Comparison of ENCODE assay signal across 11 mouse cellular contexts in the genomic region with DNA sequence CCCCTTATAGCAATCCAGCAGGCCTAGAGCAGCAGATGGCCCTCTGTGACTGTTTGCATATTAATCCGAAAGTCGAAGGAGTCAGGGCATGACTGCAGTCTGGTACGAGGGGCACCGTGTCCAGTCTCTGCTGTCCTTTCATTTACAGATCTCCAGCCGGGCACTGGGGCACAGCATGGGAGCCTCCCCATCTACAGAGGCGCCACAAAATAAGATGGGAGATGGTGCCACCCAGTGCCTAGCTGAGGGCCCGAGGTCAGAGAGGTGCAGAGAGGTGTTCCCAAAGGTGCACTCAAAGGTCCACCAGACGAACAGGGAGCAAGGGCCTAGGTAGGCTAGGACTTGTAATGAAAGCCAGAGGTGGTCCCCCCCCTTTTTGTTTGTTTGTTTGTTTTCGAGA. TPM values are rescaled to one million over a fixed set of nuclear protein-coding genes. Genes with fewer than 3 reads are reported as not detected.
DNase-seq lines count a peak whose midpoint lies in the region; ATAC-seq and TF ChIP-seq lines count a peak whose summit lies in the region.
"Had no signal": no experiment of that assay in that cellular context is flagged by ENCODE, and none has a peak within 500 bp of the region (broad histone marks: within the 10 kb centered on the region; RNA-seq: fewer than 3 reads in every experiment).

No protein-coding gene starts in this region.

- WGBS in kidney, embryonic 14.5 days, result 86% methylated on average over 9 of the region's 9 CpGs
- 55% methylated on average over 9 of the region's 9 CpGs for WGBS in spleen, adult 2 months
- 62% methylated on average over 9 of the region's 9 CpGs for WGBS in hindbrain, embryonic 15.5 days
- 65% methylated on average over 9 of the region's 9 CpGs for WGBS in small intestine, adult 2 months

- no peaks in the 10 kb centered on the region for H3K27me3 ChIP-seq in kidney, embryonic 14.5 days (ENCODE audit: control insufficient read depth, insufficient read depth, low read length)
- H3K27me3 ChIP-seq in spleen, adult 2 months (ENCODE audit: control insufficient read depth, insufficient read depth, low read length), result no peaks in the 10 kb centered on the region
- H3K27me3 ChIP-seq in hindbrain, embryonic 15.5 days, result no peaks in the 10 kb centered on the region
- no peaks in the 10 kb centered on the region for H3K27me3 ChIP-seq in small intestine, adult 2 months (ENCODE audit: control insufficient read depth, insufficient read depth, low read length)

- H3K27ac ChIP-seq in kidney, embryonic 14.5 days (ENCODE audit: low read depth, low read length), result peak overlapping the region; percentile 66; the same call in 1 of the 2 replicates
- peak overlapping the region; percentile 84 for H3K27ac ChIP-seq in spleen, adult 2 months (ENCODE audit: insufficient read depth, low read length)
- peak overlapping the region; percentile 47 for H3K27ac ChIP-seq in hindbrain, embryonic 15.5 days (replicated peaks)
- H3K27ac ChIP-seq in small intestine, adult 2 months (ENCODE audit: insufficient read depth, low read depth, low read length), result peak overlapping the region; percentile 79

- H3K9ac ChIP-seq in kidney, embryonic 14.5 days (ENCODE audit: low read depth, low read length), result no peak overlapping the region
- H3K9ac ChIP-seq in hindbrain, embryonic 15.5 days, result no peak overlapping the region

- H3K9me3 ChIP-seq in kidney, embryonic 14.5 days (ENCODE audit: control insufficient read depth, low read length), result no peaks in the 10 kb centered on the region
- no peaks in the 10 kb centered on the region for H3K9me3 ChIP-seq in hindbrain, embryonic 15.5 days

- no peak for DNase-seq in kidney, adult 9 months
- no peak for DNase-seq in spleen, adult 2 months (ENCODE audit: low read depth in 1 of 2, low spot score in 2 of 2)
- no peak for DNase-seq in spleen, adult 18-20 months
- no peak for DNase-seq in right cerebral cortex, postnatal 36 days (ENCODE audit: low spot score in 2 of 2)
- no peak for DNase-seq in adrenal gland, postnatal 14 days

- no peak for TF ChIP-seq CTCF in spleen, adult 2 months (IDR thresholded peaks at IDR 0.05; ENCODE audit: extremely low read depth, insufficient read depth, insufficient read length, insufficient replicate concordance)
- TF ChIP-seq CTCF in small intestine, adult 2 months (IDR thresholded peaks at IDR 0.05; ENCODE audit: extremely low read depth, insufficient read length, insufficient replicate concordance, low read depth, low read length), result no peak

- H3K4me2 ChIP-seq in kidney, embryonic 14.5 days (replicated peaks; ENCODE audit: low read depth, low read length), result no peak overlapping the region
- H3K4me2 ChIP-seq in hindbrain, embryonic 15.5 days, result 0 out of 2 replicates have a peak overlapping the region, but pooled peaks have one; percentile 6

- H3K4me3 ChIP-seq in kidney, embryonic 14.5 days (ENCODE audit: low read length), result no peak overlapping the region
- peak overlapping the region; percentile 6; the same call in 1 of the 2 replicates for H3K4me3 ChIP-seq in spleen, adult 2 months (ENCODE audit: extremely low read depth, insufficient read depth, insufficient read length)
- no peak overlapping the region for H3K4me3 ChIP-seq in hindbrain, embryonic 15.5 days
- no peak overlapping the region for H3K4me3 ChIP-seq in small intestine, adult 2 months (ENCODE audit: low read depth, low read length)

- TF ChIP-seq POLR2A in spleen, adult 2 months (IDR thresholded peaks at IDR 0.05; ENCODE audit: low read depth, low read length), result no peak
- no peak for TF ChIP-seq POLR2A in small intestine, adult 2 months (IDR thresholded peaks at IDR 0.05; ENCODE audit: low read depth, low read length)

- peaks cover 74% of the 10 kb centered on the region for H3K4me1 ChIP-seq in kidney, embryonic 14.5 days (ENCODE audit: control insufficient read depth, insufficient read depth, low read length)
- H3K4me1 ChIP-seq in spleen, adult 2 months (ENCODE audit: control insufficient read depth, insufficient read depth, insufficient read length), result peaks cover 38% of the 10 kb centered on the region; the same call in 1 of the 2 replicates
- H3K4me1 ChIP-seq in hindbrain, embryonic 15.5 days (replicated peaks), result peaks cover 54% of the 10 kb centered on the region
- H3K4me1 ChIP-seq in small intestine, adult 2 months (ENCODE audit: control insufficient read depth, insufficient read depth, insufficient read length, low read length), result peaks cover 34% of the 10 kb centered on the region

- H3K36me3 ChIP-seq in kidney, embryonic 14.5 days (ENCODE audit: control insufficient read depth, insufficient read depth, low read length), result no peaks in the 10 kb centered on the region
- H3K36me3 ChIP-seq in spleen, adult 2 months (ENCODE audit: control insufficient read depth, insufficient read depth, low read length), result peaks cover 5% of the 10 kb centered on the region; the same call in 1 of the 2 replicates
- H3K36me3 ChIP-seq in hindbrain, embryonic 15.5 days, result no peaks in the 10 kb centered on the region
- H3K36me3 ChIP-seq in small intestine, adult 2 months (ENCODE audit: control insufficient read depth, insufficient read depth, low read length), result no peaks in the 10 kb centered on the region; the same call in 1 of the 2 replicates

- ATAC-seq in kidney, embryonic 14.5 days (ENCODE audit: low FRiP score, low TSS enrichment), result no peak
- ATAC-seq in hindbrain, embryonic 15.5 days (ENCODE audit: low FRiP score, low read depth), result no peak

RNA-seq across cellular contexts. Expression of a gene that starts 5.7 kb away (rescaled TPM):
- polyA plus RNA-seq in kidney, embryonic 14.5 days (2014; fragmentation: Nextera tagmentation; extraction: Ambion mirVana), result 2.7 and 3.1 TPM in 2 replicates
- polyA plus RNA-seq in spleen, adult 2 months (2012; rRNA removed), result 32.2 and 36.3 TPM in 2 replicates
- polyA plus RNA-seq in hindbrain, embryonic 15.5 days (2015; fragmentation: Nextera tagmentation; extraction: Ambion mirVana), result 2.6 and 2.9 TPM in 2 replicates
- 4.0 and 6.8 TPM in 2 replicates for polyA plus RNA-seq in small intestine, adult 2 months (2012; rRNA removed)
- total RNA-seq in adrenal gland, postnatal 14 days (2021), result 12.1 and 14.8 TPM in 2 replicates

RNA-seq across cellular contexts. Expression of a gene that starts 21.8 kb away (rescaled TPM):
- 0.47 and 0.77 TPM in 2 replicates for polyA plus RNA-seq in kidney, embryonic 14.5 days (2014; fragmentation: Nextera tagmentation; extraction: Ambion mirVana)
- 8.1 and 11.9 TPM in 2 replicates for polyA plus RNA-seq in spleen, adult 2 months (2012; rRNA removed)
- polyA plus RNA-seq in hindbrain, embryonic 15.5 days (2015; fragmentation: Nextera tagmentation; extraction: Ambion mirVana), result 0.22 and 0.43 TPM in 2 replicates
- 3.0 and 3.5 TPM in 2 replicates for polyA plus RNA-seq in small intestine, adult 2 months (2012; rRNA removed)
- total RNA-seq in adrenal gland, postnatal 14 days (2021), result 0.30 TPM in 2 replicates

RNA-seq across cellular contexts. Expression of a gene that starts 30.8 kb away (rescaled TPM):
- polyA plus RNA-seq in kidney, embryonic 14.5 days (2014; fragmentation: Nextera tagmentation; extraction: Ambion mirVana), result not detected in 2 replicates
- not detected in 2 replicates for polyA plus RNA-seq in spleen, adult 2 months (2012; rRNA removed)
- not detected in 2 replicates for polyA plus RNA-seq in hindbrain, embryonic 15.5 days (2015; fragmentation: Nextera tagmentation; extraction: Ambion mirVana)
- polyA plus RNA-seq in small intestine, adult 2 months (2012; rRNA removed), result 0.32 and 2.0 TPM in 2 replicates
- not detected in 2 replicates for total RNA-seq in adrenal gland, postnatal 14 days (2021)
- total RNA-seq: hematopoietic stem cell, adult 5-6 weeks had no signal
- polyA plus RNA-seq: limb, embryonic 11.5 days; urinary bladder, adult 2 months had no signal

RNA-seq across cellular contexts. Expression of a gene that starts 32.0 kb away (rescaled TPM):
- polyA plus RNA-seq in kidney, embryonic 14.5 days (2014; fragmentation: Nextera tagmentation; extraction: Ambion mirVana), result 105 and 119 TPM in 2 replicates
- 27.2 and 36.2 TPM in 2 replicates for polyA plus RNA-seq in spleen, adult 2 months (2012; rRNA removed)
- polyA plus RNA-seq in hindbrain, embryonic 15.5 days (2015; fragmentation: Nextera tagmentation; extraction: Ambion mirVana), result 91.9 and 98.8 TPM in 2 replicates
- 58.8 and 104 TPM in 2 replicates for polyA plus RNA-seq in small intestine, adult 2 months (2012; rRNA removed)
- total RNA-seq in adrenal gland, postnatal 14 days (2021), result 68.3 and 74.0 TPM in 2 replicates

RNA-seq across cellular contexts. Expression of a gene that starts 39.7 kb away (rescaled TPM):
- polyA plus RNA-seq in kidney, embryonic 14.5 days (2014; fragmentation: Nextera tagmentation; extraction: Ambion mirVana), result 2.6 and 3.4 TPM in 2 replicates
- 0.39 TPM in 2 replicates for polyA plus RNA-seq in spleen, adult 2 months (2012; rRNA removed)
- 7.6 and 8.6 TPM in 2 replicates for polyA plus RNA-seq in hindbrain, embryonic 15.5 days (2015; fragmentation: Nextera tagmentation; extraction: Ambion mirVana)
- 1.8 and 2.1 TPM in 2 replicates for polyA plus RNA-seq in small intestine, adult 2 months (2012; rRNA removed)
- total RNA-seq in adrenal gland, postnatal 14 days (2021), result 4.6 and 6.3 TPM in 2 replicates
- total RNA-seq: hematopoietic stem cell, adult 5-6 weeks had no signal
